Mouse (Mus musculus) adrenal gland (tissue): ENCODE measurements at regions not wholly inside any gene's neighbourhood (a gene's known extent, or its start where the extent isn't known, plus 50 kb on each side); places are given as distances from the start of the nearest gene placed in this dataset.

Experiments
- intact Hi-C: fragments of 180-260 bp; cut with DNase I; formaldehyde crosslinking; loops from one replicate; pipeline ENCODE4 v1.15.1; 2025

- intact Hi-C loops = no loop called here
Measured at GRCm38 (mm10) chr3:60916411-60916810, 86.2 kb upstream of the P2ry1 start.

- intact Hi-C loops = no loop called here
Measured at GRCm38 (mm10) chr3:60917271-60917670, 85.3 kb upstream of the P2ry1 start.

- intact Hi-C loops = no loop called here
Measured at GRCm38 (mm10) chr3:60926024-60926547, 76.5 kb upstream of the P2ry1 start.

GRCm38 (mm10) chr3:60928910-60929309 lies 73.7 kb upstream of the P2ry1 start:
- intact Hi-C loops = no loop called here

DNA sequence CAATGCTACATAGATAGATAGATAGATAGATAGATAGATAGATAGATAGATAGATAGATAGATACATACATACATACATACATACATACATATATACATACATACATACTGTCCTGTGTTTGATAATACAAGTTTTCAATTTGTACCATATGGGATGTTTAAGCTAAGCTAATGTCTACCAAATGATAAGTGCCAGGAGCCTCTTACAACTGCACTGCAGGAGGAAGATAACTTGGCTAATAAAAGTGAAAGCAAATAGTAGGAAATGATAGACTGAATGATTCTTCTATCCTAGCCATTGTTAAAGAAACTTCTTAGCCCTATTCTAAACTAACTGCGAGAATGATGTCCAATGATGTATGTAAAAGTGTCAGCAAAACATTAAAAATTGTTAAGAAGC lies 68.1 kb upstream of the P2ry1 start:
- intact Hi-C loops = no loop called here

- intact Hi-C loops = no loop called here
Measured at GRCm38 (mm10) chr3:60941451-60941850, 61.1 kb upstream of the P2ry1 start.

GRCm38 (mm10) chr3:60948897-60949296 lies 53.7 kb upstream of the P2ry1 start:
- intact Hi-C loops = no loop called here
